Mouse (Mus musculus): Measurements from ENCODE around the gene Gdf11. TPM values are rescaled to one million over a fixed set of nuclear protein-coding genes. Genes with fewer than 3 reads are reported as not detected.

Gdf11 gene
- polyA plus RNA-seq, 1 experiment from 2014 or later = 7.2 TPM

GRCm38 (mm10) chr10:128904812-128905211 is 13.3 kb upstream of the Gdf11 start:
- WGBS = 72% methylated on average over 5 of the region's 5 CpGs
- Histone ChIP-seq H3K27me3 (ENCODE audit: control insufficient read depth, insufficient read depth, low read length) (no peaks in the 10 kb centered on the region), H3K9me3 (ENCODE audit: control insufficient read depth, low read length) (no peaks in the 10 kb centered on the region), H3K9ac (ENCODE audit: low read depth, low read length) (no peak overlapping the region), H3K4me1 (ENCODE audit: control insufficient read depth, insufficient read depth, low read length) (peaks cover 5% of the 10 kb centered on the region; the same call in 1 of the 2 replicates), H3K4me3 (ENCODE audit: low read length) (no peak overlapping the region), H3K36me3 (ENCODE audit: control insufficient read depth, insufficient read depth, low read length) (no peaks in the 10 kb centered on the region), H3K27ac (ENCODE audit: low read depth, low read length) (no peak overlapping the region), H3K4me2 (replicated peaks; ENCODE audit: low read depth, low read length) (no peak overlapping the region)
- ATAC-seq (ENCODE audit: low FRiP score, low TSS enrichment) = no peak

DNA sequence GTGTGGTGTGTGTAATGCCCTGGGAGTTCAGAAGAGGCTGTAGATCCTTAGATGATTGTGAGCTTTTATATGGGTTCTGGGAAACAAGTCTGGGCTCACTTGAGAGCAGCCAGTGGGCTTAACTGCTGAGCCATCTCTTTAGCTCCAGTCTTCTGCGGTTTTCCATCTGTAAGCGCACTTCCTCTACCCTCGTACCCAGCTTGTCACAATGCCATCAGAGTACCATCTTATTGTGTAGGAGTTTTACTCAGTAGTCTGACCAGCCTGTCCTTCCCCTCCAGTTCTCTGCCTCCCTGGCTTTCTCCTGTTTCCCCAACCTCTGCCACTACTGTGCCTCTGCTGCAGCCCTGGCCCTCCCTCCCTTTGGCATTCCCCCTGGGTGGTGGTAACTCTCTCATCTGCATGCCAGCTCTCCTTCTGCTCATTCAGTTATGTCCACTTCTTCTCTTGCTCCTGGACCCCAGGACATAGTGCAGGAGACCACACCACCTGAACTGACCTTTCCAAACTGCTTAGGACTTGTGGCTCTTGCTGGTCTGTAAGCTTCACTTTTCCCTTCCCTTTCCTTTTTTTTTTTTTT is 11.0 kb upstream of the Gdf11 start:
- 76% methylated on average over 3 of the region's 3 CpGs for WGBS
- Histone ChIP-seq H3K27me3 (ENCODE audit: control insufficient read depth, insufficient read depth, low read length) (no peaks in the 10 kb centered on the region), H3K9me3 (ENCODE audit: control insufficient read depth, low read length) (no peaks in the 10 kb centered on the region), H3K4me3 (ENCODE audit: low read length) (no peak overlapping the region), H3K4me2 (replicated peaks; ENCODE audit: low read depth, low read length) (no peak overlapping the region), H3K9ac (ENCODE audit: low read depth, low read length) (no peak overlapping the region), H3K4me1 (ENCODE audit: control insufficient read depth, insufficient read depth, low read length) (no peaks in the 10 kb centered on the region), H3K27ac (ENCODE audit: low read depth, low read length) (no peak overlapping the region), H3K36me3 (ENCODE audit: control insufficient read depth, insufficient read depth, low read length) (no peaks in the 10 kb centered on the region)
- ATAC-seq (ENCODE audit: low FRiP score, low TSS enrichment) = no peak

DNA sequence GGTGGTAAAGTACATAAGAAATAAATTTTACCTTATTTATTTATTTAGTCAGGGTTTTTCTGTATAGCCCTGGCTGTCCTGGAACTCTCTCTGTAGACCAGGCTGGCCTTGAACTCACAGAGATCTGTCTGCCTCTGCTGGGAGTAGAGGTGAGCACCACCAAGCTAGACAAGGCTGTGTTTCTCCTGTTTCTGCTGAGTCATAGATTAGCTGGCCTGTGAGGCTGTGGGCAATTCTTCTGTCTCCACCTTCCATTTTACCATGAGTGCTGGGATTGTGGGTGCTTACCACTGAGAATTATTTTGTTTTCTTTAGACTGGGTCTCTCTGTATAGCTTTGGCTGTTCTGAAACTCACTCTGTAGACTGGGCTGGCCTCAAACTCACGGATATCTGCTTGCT is 9.9 kb upstream of the Gdf11 start:
- Histone ChIP-seq H3K36me3 (ENCODE audit: control insufficient read depth, insufficient read depth, low read length) (no peaks in the 10 kb centered on the region), H3K9me3 (ENCODE audit: control insufficient read depth, low read length) (no peaks in the 10 kb centered on the region), H3K4me2 (replicated peaks; ENCODE audit: low read depth, low read length) (no peak overlapping the region), H3K27ac (ENCODE audit: low read depth, low read length) (no peak overlapping the region), H3K4me3 (ENCODE audit: low read length) (no peak overlapping the region), H3K4me1 (ENCODE audit: control insufficient read depth, insufficient read depth, low read length) (no peaks in the 10 kb centered on the region), H3K9ac (ENCODE audit: low read depth, low read length) (no peak overlapping the region), H3K27me3 (ENCODE audit: control insufficient read depth, insufficient read depth, low read length) (peaks cover 6% of the 10 kb centered on the region)
- ATAC-seq (ENCODE audit: low FRiP score, low TSS enrichment) = no peak
- 85% methylated on average over 1 of the region's 1 CpGs for WGBS

DNA sequence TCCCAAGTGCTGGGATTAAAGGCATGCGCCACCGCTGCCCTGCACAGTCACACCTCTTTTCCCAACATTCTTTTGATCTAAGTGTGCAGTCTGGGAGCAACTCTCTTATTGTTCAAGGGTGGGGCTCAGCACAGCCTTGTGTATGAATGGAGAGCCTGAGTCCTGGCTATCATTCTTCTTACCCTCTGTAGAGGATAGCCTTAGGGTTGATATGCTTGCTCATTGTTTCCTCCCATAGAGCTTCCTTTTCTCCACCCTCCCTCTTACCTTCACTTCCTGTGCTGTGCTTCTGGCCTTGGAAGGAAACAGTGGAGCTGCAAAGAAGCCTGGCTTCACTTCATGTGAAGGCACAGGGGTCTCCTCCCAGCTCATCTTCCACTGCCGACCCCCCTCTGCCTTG is 9.2 kb upstream of the Gdf11 start, which contains the start of gene Cd63:
Cd63 (plus strand) TSS at position 292 of the 400 bp plus-strand sequence.
- peaks cover 13% of the 10 kb centered on the region for H3K27me3 ChIP-seq (ENCODE audit: control insufficient read depth, insufficient read depth, low read length)
- H3K4me1 ChIP-seq (ENCODE audit: control insufficient read depth, insufficient read depth, low read length) = no peaks in the 10 kb centered on the region
- no peak within 1 kb of the TSS for H3K4me2 ChIP-seq (replicated peaks; ENCODE audit: low read depth, low read length)
- no peak within 1 kb of the TSS for H3K27ac ChIP-seq (ENCODE audit: low read depth, low read length)
- no peaks in the 10 kb centered on the region for H3K36me3 ChIP-seq (ENCODE audit: control insufficient read depth, insufficient read depth, low read length)
- ATAC-seq (ENCODE audit: low FRiP score, low TSS enrichment) = no peak
- H3K9me3 ChIP-seq (ENCODE audit: control insufficient read depth, low read length) = no peaks in the 10 kb centered on the region
- H3K4me3 ChIP-seq (ENCODE audit: low read length) = no peak within 1 kb of the TSS
- 92% methylated on average over 3 of the region's 3 CpGs for WGBS
- no peak within 1 kb of the TSS for H3K9ac ChIP-seq (ENCODE audit: low read depth, low read length)

- 83% methylated on average over 6 of the region's 6 CpGs for WGBS
- peaks cover 14% of the 10 kb centered on the region for H3K27me3 ChIP-seq (ENCODE audit: control insufficient read depth, insufficient read depth, low read length)
- no peak overlapping the region for H3K9ac ChIP-seq (ENCODE audit: low read depth, low read length)
- no peaks in the 10 kb centered on the region for H3K4me1 ChIP-seq (ENCODE audit: control insufficient read depth, insufficient read depth, low read length)
- no peak overlapping the region for H3K4me3 ChIP-seq (ENCODE audit: low read length)
- no peaks in the 10 kb centered on the region for H3K9me3 ChIP-seq (ENCODE audit: control insufficient read depth, low read length)
- no peaks in the 10 kb centered on the region for H3K36me3 ChIP-seq (ENCODE audit: control insufficient read depth, insufficient read depth, low read length)
- H3K27ac ChIP-seq (ENCODE audit: low read depth, low read length) = no peak overlapping the region
- no peak for ATAC-seq (ENCODE audit: low FRiP score, low TSS enrichment)
- no peak overlapping the region for H3K4me2 ChIP-seq (replicated peaks; ENCODE audit: low read depth, low read length)
Observed at GRCm38 (mm10) chr10:128899759-128900490, 8.4 kb upstream of the Gdf11 start.

- H3K4me1 ChIP-seq (ENCODE audit: control insufficient read depth, insufficient read depth, low read length) = 0 out of 2 replicates have a peak, but pooled peaks cover 2% of the 10 kb centered on the region
- H3K9me3 ChIP-seq (ENCODE audit: control insufficient read depth, low read length) = no peaks in the 10 kb centered on the region
- H3K9ac ChIP-seq (ENCODE audit: low read depth, low read length) = no peak overlapping the region
- WGBS = 17% methylated on average over 1 of the region's 1 CpGs
- no peak overlapping the region for H3K4me2 ChIP-seq (replicated peaks; ENCODE audit: low read depth, low read length)
- ATAC-seq (ENCODE audit: low FRiP score, low TSS enrichment) = no peak
- no peak overlapping the region for H3K4me3 ChIP-seq (ENCODE audit: low read length)
- H3K36me3 ChIP-seq (ENCODE audit: control insufficient read depth, insufficient read depth, low read length) = no peaks in the 10 kb centered on the region
- H3K27ac ChIP-seq (ENCODE audit: low read depth, low read length) = no peak overlapping the region
- H3K27me3 ChIP-seq (ENCODE audit: control insufficient read depth, insufficient read depth, low read length) = peaks cover 18% of the 10 kb centered on the region
Observed at GRCm38 (mm10) chr10:128897501-128897900, 6.0 kb upstream of the Gdf11 start.

DNA sequence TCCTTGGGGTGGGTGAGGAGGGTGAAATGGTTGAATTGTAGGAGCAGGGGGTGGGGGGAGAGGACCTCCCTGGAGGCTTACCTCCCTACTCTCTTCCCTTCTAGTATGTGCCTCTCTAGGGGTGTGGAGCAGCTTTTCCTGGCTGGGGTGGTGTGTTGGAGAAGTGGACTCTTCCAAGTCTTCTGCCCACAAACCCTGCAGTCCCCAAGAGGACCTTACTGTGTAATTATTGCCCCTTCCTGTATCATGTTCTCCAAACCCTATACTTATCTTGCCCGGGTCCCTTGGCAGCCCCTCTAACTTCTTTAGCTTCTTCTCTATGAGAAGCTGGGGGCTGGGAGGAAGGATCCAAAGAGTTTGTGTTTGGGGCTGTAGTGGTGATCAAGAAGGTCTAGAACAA is 5.3 kb upstream of the Gdf11 start:
- Histone ChIP-seq H3K27ac (ENCODE audit: low read depth, low read length) (no peak overlapping the region), H3K9me3 (ENCODE audit: control insufficient read depth, low read length) (no peaks in the 10 kb centered on the region), H3K27me3 (ENCODE audit: control insufficient read depth, insufficient read depth, low read length) (peaks cover 18% of the 10 kb centered on the region), H3K4me3 (ENCODE audit: low read length) (no peak overlapping the region), H3K4me2 (replicated peaks; ENCODE audit: low read depth, low read length) (no peak overlapping the region), H3K9ac (ENCODE audit: low read depth, low read length) (no peak overlapping the region), H3K4me1 (ENCODE audit: control insufficient read depth, insufficient read depth, low read length) (0 out of 2 replicates have a peak, but pooled peaks cover 4% of the 10 kb centered on the region), H3K36me3 (ENCODE audit: control insufficient read depth, insufficient read depth, low read length) (no peaks in the 10 kb centered on the region)
- 43% methylated on average over 1 of the region's 1 CpGs for WGBS
- no peak for ATAC-seq (ENCODE audit: low FRiP score, low TSS enrichment)

- Histone ChIP-seq H3K4me1 (ENCODE audit: control insufficient read depth, insufficient read depth, low read length) (0 out of 2 replicates have a peak, but pooled peaks cover 4% of the 10 kb centered on the region), H3K27me3 (ENCODE audit: control insufficient read depth, insufficient read depth, low read length) (peaks cover 18% of the 10 kb centered on the region), H3K36me3 (ENCODE audit: control insufficient read depth, insufficient read depth, low read length) (no peaks in the 10 kb centered on the region), H3K4me2 (replicated peaks; ENCODE audit: low read depth, low read length) (peak overlapping the region; percentile 29), H3K27ac (ENCODE audit: low read depth, low read length) (no peak overlapping the region), H3K9ac (ENCODE audit: low read depth, low read length) (0 out of 2 replicates have a peak overlapping the region, but pooled peaks have one; percentile 18), H3K9me3 (ENCODE audit: control insufficient read depth, low read length) (no peaks in the 10 kb centered on the region), H3K4me3 (ENCODE audit: low read length) (peak overlapping the region; percentile 17; the same call in 1 of the 2 replicates)
- 5% methylated on average over 17 of the region's 17 CpGs for WGBS
- no peak for ATAC-seq (ENCODE audit: low FRiP score, low TSS enrichment)
Observed at GRCm38 (mm10) chr10:128895952-128896693, 4.6 kb upstream of the Gdf11 start.
